Mouse (Mus musculus) fibroblast of lung, adult 2 months (primary cell): Measurements from ENCODE around the gene Gm17364.
"Not testable (repeated sequence)": the region's sequence is repeated elsewhere in the genome, so short reads cannot be mapped to it uniquely, and the experiment has no call there.

Experiments used
- DNase-seq: peaks from one replicate; pipeline ENCODE4 v3.0.0-alpha.2; 2011; ENCODE audit warnings: low read depth

Gm17364 gene

DNA sequence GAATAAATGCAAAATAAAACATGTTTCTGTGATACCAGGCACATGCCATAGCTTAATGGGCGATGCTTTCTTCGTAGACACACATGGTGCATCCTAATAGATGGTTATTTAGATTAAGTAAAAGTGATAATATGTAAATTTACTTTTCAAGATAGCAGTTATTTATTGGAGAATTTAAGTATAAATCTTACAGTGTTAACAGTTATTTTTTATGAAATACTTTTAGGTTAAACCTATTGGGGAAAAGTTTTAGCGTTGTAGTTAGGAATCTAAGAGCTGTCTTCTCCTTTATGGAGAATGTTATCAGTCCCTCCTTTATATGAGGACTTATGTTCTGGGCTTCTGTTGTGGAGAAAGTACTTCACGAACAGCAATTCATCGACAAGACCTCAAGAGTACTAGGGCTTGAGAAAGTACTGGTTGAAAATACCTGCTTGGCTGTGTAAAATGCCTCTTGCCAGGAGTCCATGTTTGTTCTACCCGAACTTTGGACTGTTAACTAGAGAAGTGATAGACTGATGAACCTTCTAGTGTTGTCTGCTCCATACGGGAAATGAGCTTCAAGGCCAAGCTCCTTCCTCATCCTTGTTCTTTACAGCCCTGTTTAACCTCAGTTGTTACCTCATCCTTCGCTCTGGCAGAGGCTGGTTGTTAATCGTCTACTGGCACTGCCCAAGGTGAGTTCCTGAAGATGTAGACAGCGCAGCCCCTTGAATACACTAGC, at the start of gene Gm17364:
Gene Gm17364, minus strand, starts transcription at position 51 of the 724 bp plus-strand sequence.
- no peak for DNase-seq

DNA sequence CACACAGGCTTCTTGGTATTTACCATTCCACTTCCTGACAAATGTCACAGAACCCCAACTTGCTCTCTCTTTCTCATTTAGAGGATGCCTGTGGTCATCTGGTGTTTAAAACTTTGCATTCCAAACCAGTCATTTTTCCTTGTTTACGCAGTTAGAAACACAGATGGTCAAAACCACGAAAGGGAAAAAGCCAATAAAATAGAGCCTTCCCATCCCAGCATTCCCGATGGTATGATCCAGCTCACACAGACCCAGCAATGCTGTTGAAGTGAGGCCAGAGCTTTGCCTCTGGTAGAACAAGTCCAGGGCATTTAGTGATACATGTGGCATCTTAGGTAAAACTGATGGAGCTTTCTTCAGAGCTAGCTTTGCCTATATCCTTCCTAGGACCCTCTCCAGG, 47.7 kb upstream of the Gm17364 start:
- DNase-seq, result peak; percentile 80

DNA sequence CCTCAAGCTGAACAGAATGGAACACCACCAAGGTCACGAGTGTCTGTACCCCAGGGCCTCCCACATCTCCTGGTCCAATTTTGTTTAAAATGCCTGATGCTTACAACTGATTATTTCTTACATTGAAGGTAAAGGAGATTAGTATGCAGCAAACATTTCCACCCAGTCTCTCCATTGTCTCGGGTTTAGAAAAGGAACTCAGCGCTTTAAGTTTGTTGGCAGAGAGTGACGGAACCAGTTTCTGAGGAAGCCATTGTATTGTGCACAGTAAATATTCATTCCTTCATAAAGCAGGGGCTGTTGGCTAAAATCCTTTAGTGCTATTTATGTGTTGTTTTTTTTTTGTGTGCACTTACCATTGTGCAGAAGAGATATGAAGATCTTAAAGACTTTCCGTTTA, 47.0 kb upstream of the Gm17364 start:
- no peak for DNase-seq

DNA sequence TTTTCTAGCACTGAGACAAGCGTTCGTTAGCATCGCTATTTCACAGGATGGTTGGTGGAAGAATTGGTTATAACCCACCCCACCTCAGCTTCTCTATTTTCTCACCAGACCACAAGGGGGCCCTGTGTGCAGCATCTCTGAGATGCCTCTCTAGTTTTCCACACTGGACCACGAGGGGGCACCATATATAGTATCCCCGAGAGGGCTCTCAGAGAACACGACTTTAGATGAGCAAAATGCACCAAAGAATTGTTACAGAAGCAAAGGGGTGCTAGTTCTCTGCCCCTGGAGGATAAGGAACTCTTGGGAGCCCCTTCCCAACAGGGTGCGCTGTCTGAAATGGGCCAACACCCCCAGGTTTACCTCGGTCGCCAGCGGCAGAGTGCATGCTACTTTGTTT, 28.9 kb upstream of the Gm17364 start:
- DNase-seq, result peak; percentile 13

DNA sequence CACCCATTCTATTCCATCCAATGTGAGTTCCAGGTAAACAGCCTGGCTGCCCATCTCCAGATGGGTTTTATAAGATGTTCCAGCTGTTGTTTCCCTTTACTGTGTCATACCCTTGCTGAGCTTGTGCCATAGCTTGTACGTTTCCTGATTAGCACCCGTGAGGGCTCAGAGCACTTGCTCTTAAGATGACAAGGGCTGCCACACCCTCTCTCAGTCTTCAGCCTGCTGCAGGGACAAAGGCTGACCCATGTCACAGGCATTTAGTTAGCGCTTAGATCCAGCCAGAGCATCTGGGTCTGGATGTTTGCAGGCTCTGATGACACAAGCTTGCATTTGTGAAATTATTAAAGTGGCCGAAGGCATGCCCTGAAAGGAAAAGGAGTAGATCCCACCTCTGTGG, 26.3 kb upstream of the Gm17364 start:
- DNase-seq, result no peak

DNA sequence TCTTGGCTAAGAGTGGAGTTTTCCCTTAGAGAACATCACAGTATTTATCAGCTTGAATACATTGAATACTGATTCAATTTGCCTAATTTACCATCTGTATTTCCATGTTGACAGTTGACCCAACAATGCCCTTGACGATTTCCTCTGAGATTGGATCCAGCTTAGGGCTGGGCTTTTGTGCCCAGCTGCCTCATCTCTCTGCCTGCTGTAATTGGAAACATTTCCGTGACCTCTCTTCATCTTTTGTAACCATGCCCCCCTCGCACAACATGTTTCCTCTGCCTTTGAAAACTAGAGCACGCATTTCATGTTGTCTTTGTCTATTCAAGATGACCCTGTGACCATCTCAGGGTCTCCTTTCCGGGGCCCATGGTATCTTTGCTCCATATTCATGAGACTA, 25.2 kb upstream of the Gm17364 start:
- DNase-seq, result no peak

DNA sequence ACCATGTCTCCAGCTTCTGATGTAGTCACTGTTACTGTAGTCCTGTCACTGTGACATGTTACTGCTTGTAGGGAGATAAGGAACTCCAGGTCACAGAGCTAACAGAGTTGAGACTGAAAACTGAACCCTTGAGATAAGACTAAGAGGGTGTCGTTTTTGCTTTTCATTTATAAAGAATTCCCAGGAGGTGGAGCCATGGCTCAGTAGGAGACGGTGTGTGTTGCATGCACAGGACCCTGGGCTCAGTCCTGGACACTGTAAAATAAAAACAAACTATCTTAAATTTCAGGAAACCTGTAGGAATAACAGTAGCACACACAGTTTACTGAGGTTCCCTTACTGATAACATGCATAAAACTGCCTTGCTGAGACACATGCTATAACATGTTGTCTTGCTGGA, 24.8 kb upstream of the Gm17364 start:
- DNase-seq, result no peak

DNA sequence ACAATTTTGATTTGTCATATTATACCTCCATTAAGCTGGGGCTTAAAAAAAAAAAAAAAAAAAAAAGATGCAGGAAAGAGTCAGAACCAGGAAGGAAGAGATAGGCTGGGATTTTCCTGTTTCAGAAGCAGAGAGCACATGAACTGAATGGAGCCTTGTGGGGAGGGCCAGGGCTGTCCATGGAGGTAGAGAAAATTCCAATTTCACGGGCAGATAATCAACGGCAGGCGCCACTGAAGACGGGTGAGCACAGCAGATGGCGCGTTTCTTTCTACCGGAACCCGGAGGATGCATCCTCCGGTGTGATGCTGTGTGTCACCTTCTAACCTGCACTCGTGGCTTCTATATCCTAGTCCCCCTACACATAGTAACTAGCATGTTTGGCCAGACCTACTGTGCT, 22.6 kb upstream of the Gm17364 start:
- no peak for DNase-seq

DNA sequence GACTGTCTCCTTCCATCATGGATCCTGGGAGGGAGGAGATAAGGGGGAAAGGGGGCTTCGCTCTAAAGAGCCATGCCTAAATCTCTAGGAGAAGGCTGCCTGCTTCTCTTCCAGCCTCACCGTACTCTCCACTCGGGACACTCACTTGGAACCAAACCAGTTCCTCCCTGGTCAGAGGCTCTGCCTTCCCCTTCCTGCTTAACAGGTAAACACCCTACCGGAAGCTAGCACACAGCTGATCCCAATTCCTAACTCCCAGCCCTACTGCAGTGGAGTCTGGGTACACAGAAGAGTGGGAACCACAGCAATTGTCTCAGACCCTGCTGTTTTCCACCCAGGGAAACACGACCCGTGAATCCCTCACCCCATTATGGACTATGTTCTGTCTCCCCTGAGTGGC, 22.1 kb upstream of the Gm17364 start:
- DNase-seq, result no peak

DNA sequence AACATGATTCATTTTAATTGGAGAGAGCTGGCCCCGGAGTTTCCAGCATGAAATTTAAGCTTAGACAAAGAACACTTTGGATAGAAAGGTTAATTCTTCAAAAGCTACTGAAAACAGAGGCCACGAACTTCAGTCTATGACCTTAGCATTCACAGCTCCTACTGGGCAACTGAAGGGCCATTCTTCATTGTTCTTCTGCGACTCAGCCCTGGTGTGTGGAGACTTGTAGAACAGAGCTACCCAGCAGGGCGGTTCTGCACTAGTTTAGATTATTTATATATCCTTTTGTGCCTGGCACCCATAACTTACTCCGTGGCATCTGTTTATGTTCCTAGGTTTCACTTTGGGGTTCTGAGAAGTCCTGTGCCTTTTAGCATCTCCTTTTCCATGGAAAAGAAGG, 19.8 kb upstream of the Gm17364 start:
- no peak for DNase-seq

DNA sequence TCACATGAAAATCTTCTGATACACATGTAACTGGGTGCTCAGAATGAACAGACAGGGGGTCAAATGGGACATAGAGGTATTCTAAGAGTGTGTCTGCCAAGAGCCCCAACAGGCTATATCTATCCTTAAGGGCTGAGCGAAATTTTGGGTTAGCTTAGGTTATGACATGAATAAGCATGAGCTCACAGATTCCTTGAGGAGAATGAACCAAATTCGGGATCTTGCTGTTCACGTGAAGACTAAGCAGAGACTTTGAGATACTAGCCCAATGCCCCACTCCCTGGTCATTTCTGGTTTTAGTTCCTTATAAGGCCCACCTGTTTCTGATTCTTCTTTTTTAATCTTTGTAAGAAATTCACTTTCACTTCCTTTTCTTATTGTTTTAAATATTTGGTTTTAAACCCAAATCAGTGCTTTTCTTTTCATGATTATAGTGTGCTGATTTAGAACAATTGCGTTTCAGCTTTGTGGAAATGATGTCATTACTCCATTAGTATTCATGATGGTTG, 17.7 kb upstream of the Gm17364 start:
- no peak for DNase-seq

DNA sequence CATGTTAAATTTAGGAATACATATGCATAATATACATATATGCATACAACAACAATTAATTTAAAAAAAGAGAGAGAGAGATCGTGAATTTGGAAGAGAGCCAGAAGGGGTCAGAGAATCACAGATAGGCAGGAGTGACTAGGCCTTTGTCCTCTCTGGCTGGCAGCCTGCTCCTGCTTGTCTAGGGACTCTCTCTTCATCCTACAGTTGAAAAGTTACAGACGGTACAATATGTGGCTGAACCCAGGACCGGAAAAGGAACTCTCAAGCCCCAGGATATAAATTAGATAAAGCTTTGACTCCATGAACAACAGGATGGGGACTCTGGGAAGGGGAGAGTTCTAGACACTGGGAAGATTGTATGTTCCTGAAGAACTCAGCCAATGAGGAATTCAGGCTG, 12.5 kb upstream of the Gm17364 start:
- no peak for DNase-seq

DNA sequence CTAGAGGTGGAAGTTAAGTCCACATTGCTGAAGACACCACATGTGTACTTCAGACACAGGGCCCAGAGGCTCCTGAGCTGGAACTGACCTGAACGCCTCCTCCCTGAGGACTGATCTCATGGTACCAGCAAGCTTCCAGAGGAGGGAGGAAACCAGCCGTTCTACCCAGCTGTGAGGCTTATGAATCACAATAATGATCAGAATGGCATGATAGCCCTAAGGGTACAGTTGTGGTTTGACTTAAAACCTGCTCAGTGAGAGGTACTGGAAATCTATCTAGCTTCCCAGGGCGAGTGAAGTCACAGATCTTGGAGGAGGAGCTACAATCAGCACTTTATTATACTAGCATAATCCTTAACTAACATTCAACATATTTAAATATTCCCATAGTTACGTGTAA, 11.7 kb upstream of the Gm17364 start:
- no peak for DNase-seq

DNA sequence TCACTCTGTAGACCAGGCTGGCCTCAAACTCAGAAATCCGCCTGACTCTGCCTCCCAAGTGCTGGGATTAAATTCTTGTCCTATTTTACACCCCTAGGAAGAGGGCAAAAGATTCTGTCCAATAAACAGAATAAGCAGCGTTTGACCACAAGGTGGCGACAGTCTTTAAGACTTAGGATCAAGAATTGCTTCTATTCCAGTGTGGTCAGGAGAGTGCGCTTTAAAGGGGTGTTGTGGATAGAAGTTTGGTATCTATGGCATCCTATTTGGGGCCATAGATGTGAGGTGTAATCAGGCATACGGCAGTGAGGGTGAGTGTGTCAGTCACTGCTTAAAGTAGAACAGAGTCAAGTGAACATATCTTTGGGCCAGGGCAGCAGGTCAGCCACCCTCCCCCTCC, 9.5 kb upstream of the Gm17364 start:
- DNase-seq, result peak; percentile 46

DNA sequence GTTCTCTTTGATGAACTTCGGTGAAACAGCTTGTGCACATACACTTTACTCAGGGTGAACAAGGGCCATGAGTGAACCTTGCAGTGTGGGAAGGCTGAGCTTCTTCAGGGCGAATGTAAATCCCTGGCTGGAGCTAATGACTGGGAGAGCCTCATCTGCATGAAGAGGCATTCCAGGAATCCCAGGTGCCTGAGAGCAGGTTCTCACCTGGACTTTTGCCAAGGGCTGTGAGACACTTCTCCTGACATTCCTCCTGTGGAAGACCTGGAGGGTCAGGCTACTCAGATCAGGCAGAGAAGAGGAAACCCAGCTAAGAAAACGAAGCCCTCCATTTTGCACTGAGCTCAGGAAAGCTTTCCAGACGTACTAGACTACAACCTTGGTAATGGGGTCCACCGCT, 6.9 kb upstream of the Gm17364 start:
- no peak for DNase-seq

DNA sequence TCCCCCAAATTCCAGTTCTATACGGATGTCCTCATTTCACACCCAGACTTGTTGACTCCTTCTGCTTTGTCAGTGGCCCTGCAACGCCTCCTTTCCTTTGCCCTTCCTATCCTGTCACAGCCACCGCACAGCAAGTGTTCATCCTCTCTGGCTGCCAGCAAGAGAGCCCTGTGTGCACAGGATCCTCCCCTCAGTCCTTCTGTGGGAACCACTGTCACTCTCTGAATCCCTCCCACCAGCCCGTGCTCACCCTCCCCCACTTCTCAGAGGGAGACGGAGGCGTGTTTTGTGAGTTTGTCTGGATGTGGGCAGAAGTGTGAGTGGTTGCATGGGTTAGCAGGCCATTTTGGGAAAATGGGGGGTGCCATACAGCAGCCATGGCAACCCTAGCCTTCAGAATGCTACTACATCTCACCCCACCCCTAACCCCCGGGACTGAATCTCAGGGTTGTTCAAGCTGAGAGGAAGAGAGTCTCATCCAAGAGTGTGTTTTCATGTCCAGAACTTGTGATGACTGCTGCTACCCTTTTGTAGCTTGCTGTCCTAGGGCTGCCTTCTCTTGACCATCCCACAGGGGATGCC, 5.9 kb downstream of the Gm17364 start:
- DNase-seq, result no peak

DNA sequence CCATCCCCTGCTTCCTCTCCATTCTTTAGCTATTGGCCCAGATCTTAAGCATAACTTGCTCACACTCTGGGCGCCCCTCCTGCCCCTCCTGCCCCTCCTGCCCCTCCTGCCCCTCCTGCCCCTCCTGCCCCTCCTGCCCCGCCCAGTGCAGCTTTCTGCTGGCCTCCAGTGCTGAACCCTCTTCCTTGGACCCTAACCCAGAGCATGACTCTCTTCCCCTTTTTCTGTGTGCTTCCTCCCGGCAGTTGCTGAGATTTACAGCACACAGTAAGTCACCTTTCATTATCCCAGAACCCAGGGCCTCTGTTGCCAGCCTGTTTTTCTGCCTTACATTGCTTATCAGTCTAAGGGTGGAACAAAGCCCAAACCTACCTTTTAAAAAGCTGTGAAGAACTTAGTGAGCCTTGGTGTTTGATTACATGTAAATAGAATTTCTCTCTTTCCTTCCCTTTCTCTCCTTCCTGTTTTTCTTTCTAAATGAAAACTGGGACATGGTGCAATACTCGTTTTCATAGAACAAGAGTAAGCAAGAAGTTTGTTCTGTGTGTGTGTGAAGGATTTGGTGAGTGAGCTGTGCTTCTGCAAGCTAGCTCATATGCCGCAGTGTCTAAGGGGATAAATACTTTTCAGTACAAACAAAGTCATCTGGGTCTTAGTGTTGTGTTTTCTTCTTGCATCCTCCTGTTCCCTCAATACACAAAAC, 10.3 kb downstream of the Gm17364 start:
- DNase-seq, result no peak

DNA sequence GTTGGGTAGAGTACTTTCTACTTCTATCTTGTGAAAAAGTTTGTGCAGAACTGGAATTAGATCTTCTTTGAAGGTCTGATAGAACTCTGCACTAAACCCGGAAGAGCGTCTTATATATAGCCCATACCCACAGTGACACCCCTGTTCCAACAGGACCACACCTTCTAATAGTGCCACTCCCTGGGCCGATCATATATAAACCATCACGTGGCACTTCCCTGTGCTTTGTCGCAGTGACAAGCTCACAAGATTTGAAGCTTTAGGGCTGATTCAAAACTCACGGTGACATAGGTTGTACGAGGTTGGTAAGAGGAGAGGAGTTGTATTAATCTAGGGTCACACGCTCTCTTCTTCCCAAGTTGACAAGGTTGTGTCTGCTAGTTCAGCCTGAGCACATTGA, 12.2 kb downstream of the Gm17364 start:
- not testable (repeated sequence) for DNase-seq

DNA sequence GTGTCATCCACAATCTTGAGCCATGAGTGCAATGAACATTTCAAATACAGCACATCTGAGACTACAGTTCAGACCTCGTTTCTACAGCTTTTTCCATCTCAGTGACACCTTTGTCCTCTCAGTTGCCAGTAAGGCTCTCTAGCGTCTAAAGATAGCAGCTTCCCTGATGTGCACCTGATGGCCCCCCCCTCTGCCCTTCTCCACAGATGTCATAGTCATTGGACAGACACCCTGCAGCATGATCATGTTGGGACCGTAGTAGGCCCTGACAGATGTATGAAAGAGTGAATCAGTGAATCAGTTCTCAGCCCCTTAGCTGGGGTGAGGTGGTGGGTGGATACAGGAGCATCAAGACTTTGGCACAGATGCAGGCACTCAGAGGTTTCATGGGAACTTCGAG, 15.9 kb downstream of the Gm17364 start:
- DNase-seq, result no peak

DNA sequence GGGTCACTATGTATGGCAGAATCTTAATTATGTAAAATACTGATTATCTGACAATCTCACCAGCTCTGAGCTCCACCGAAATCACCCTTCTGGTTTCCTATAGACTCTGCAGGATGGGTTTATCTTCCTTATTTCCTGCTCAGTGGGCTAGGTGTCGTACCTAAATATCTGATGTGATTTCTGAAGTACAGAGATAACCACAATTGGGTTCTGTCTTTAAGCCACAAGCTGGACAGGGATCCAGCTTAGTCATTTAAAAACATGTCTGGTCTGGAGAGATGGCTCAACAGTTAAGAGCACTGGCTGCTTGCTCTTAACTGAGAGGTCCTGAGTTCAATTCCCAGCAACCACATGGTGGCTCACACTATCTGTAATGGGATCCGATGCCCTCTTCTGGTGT, 16.8 kb downstream of the Gm17364 start:
- DNase-seq, result no peak

DNA sequence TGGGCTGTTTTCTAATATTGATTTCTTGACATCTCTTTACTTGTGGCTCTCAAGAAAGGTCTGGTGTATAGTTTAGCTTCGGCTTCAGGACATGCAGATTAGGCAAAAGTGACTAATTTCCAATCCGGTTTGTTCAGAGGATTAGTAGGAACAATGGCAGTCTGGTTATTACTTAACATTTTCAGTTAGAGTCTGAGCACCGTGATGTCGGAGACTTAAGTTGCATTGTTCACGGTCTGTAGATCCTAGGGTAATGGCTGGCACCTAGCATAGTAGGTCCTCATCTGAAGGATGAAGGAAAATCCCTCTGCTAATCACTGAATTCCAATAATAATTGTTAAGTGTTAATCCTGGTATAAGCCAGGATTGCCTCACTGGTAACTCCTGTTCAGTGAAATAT, 17.7 kb downstream of the Gm17364 start:
- DNase-seq, result no peak

DNA sequence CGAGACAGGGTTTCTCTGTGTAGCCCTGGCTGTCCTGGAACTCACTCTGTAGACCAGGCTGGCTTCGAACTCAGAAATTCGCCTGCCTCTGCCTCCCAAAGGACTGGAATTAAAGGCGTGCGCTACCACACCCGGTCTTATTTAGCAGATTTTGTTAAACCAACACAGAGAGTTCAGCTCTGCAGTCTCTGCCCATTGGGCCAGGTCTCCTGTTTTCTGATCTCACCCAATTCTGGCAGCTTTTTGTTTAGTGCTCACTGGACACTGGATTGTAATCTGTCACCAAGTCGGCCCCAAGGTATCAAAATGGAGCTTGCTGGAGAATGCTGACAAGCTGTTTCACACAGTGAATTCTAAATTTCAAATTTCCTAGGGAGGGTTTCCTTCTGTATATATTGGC, 21.0 kb downstream of the Gm17364 start:
- no peak for DNase-seq

DNA sequence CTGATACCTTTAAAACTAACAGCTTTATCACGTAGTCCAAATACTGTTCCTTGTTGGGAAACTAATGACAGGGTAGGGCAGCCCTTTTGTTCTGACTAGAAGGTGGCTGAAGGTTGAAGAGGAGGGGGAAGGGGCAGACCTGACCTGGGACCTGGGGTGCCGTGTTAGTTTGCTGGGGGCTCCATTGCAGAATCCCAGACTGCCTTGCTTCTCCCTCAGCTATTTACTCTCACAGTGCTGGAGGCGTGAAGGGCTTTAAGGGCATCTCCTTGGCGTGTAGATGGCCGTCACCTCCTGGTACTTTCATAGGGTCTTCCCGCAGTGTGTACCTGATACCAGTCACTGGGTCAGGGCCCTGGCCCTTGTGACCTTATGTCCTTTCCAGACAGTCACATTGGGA, 21.6 kb downstream of the Gm17364 start:
- no peak for DNase-seq
